Mouse (Mus musculus) forebrain, embryonic 16.5 days (tissue): ENCODE results near the gene Coro1a. TPM values are rescaled to one million over a fixed set of nuclear protein-coding genes. Genes with fewer than 3 reads are reported as not detected.
"Not testable (repeated sequence)": the region's sequence is repeated elsewhere in the genome, so short reads cannot be mapped to it uniquely, and the experiment has no call there.

Source experiments
- ATAC-seq: fragments of 200-750 bp; cut with Nextera tagmentation; 2 replicates; pipeline ENCODE4 v1.8.0; 2017; ENCODE audit warnings: mild to moderate bottlenecking, moderate library complexity
- H3K27ac ChIP-seq: fragments of 300-500 bp; sonication (generic); 2 replicates; pipeline ENCODE4 v1.5.1; 2014; ENCODE audit warnings: low read length, control low read depth
- H3K27me3 ChIP-seq: fragments of 300-500 bp; sonication (generic); replicated peaks from 2 replicates; pipeline ENCODE4 v1.6.1; 2014; ENCODE audit warnings: low read length; ENCODE audit not compliant: control insufficient read depth, insufficient read depth
- H3K36me3 ChIP-seq: fragments of 300-500 bp; sonication (generic); 2 replicates; pipeline ENCODE4 v1.6.1; 2014; ENCODE audit not compliant: control insufficient read depth, insufficient read depth
- H3K4me1 ChIP-seq: fragments of 300-500 bp; sonication (generic); replicated peaks from 2 replicates; pipeline ENCODE4 v1.6.1; 2014; ENCODE audit warnings: low read length; ENCODE audit not compliant: control insufficient read depth, insufficient read depth
- H3K4me2 ChIP-seq: fragments of 300-500 bp; sonication (generic); 2 replicates; pipeline ENCODE4 v1.6.1; 2014; ENCODE audit warnings: mild to moderate bottlenecking, low read length, control low read depth
- H3K4me3 ChIP-seq: fragments of 300-500 bp; sonication (generic); replicated peaks from 2 replicates; pipeline ENCODE4 v1.5.1; 2014; ENCODE audit warnings: mild to moderate bottlenecking, low read length, control low read depth
- H3K9ac ChIP-seq: fragments of 300-500 bp; sonication (generic); replicated peaks from 2 replicates; pipeline ENCODE4 v1.6.1; 2014; ENCODE audit warnings: low read depth, low read length, control low read depth
- H3K9me3 ChIP-seq: fragments of 300-500 bp; sonication (generic); 2 replicates; pipeline ENCODE4 v1.6.1; 2016; ENCODE audit warnings: low read length; ENCODE audit not compliant: control insufficient read depth
- WGBS: fragments of 180-500 bp; shearing (Covaris S2); extraction: QIAGEN DNeasy Blood & Tissue Kit; methylation state at CpG from one replicate; pipeline ENCODE4 v1.1.7; 2014; 5-methylcytosine and 5-hydroxymethylcytosine counted together
- polyA plus RNA-seq: library from polyadenylated mRNA; unstranded; fragments of >200 nt; fragmentation: Nextera tagmentation; extraction: Ambion mirVana; gene quantifications from 2 replicates; pipeline ENCODE4 v1.2.1, GENCODE M21; 2015

The Coro1a gene
- polyA plus RNA-seq, 1 experiment from 2014 or later, result 119 TPM

- H3K9me3 ChIP-seq, result no peaks in the 10 kb centered on the region
- H3K4me1 ChIP-seq, result peaks cover 24% of the 10 kb centered on the region
- H3K4me3 ChIP-seq, result peak overlapping the region; percentile 78
- peaks cover 12% of the 10 kb centered on the region for H3K36me3 ChIP-seq
- H3K27ac ChIP-seq, result peak overlapping the region; percentile 37; the same call in 1 of the 2 replicates
- H3K9ac ChIP-seq, result peak overlapping the region; percentile 85
- no peaks in the 10 kb centered on the region for H3K27me3 ChIP-seq
- WGBS, result 28% methylated on average over 10 of the region's 10 CpGs
- H3K4me2 ChIP-seq, result peak overlapping the region; percentile 64
- no peak for ATAC-seq
Measured at GRCm38 (mm10) chr7:126694441-126695051, 13.0 kb downstream of the Coro1a start.

- peak overlapping the region; percentile 16; the same call in 1 of the 2 replicates for H3K4me2 ChIP-seq
- H3K27ac ChIP-seq, result no peak overlapping the region
- H3K9ac ChIP-seq, result no peak overlapping the region
- no peaks in the 10 kb centered on the region for H3K27me3 ChIP-seq
- no peak for ATAC-seq
- peaks cover 8% of the 10 kb centered on the region; the same call in 1 of the 2 replicates for H3K36me3 ChIP-seq
- 85% methylated on average over 7 of the region's 7 CpGs for WGBS
- H3K9me3 ChIP-seq, result no peaks in the 10 kb centered on the region
- H3K4me1 ChIP-seq, result peaks cover 24% of the 10 kb centered on the region
- no peak overlapping the region for H3K4me3 ChIP-seq
Measured at GRCm38 (mm10) chr7:126693781-126694180, 13.8 kb downstream of the Coro1a start.

- H3K4me2 ChIP-seq, result no peak overlapping the region
- ATAC-seq, result no peak
- no peak overlapping the region for H3K4me3 ChIP-seq
- peaks cover 8% of the 10 kb centered on the region; the same call in 1 of the 2 replicates for H3K36me3 ChIP-seq
- no peaks in the 10 kb centered on the region for H3K9me3 ChIP-seq
- 28% methylated on average over 3 of the region's 3 CpGs for WGBS
- H3K4me1 ChIP-seq, result peaks cover 24% of the 10 kb centered on the region
- H3K9ac ChIP-seq, result no peak overlapping the region
- no peaks in the 10 kb centered on the region for H3K27me3 ChIP-seq
- H3K27ac ChIP-seq, result no peak overlapping the region
Measured at GRCm38 (mm10) chr7:126693256-126693655, 14.3 kb downstream of the Coro1a start.

GRCm38 (mm10) chr7:126692426-126692825 is 15.2 kb downstream of the Coro1a start:
- Histone ChIP-seq H3K36me3 (peaks cover 8% of the 10 kb centered on the region; the same call in 1 of the 2 replicates), H3K9me3 (no peaks in the 10 kb centered on the region), H3K27me3 (no peaks in the 10 kb centered on the region), H3K27ac (no peak overlapping the region), H3K9ac (no peak overlapping the region), H3K4me3 (no peak overlapping the region), H3K4me2 (no peak overlapping the region), H3K4me1 (peaks cover 24% of the 10 kb centered on the region)
- no peak for ATAC-seq
- 95% methylated on average over 26 of the region's 26 CpGs for WGBS

GRCm38 (mm10) chr7:126691676-126692075 is 15.9 kb downstream of the Coro1a start:
- Histone ChIP-seq H3K27ac (no peak overlapping the region), H3K4me2 (no peak overlapping the region), H3K9me3 (no peaks in the 10 kb centered on the region), H3K27me3 (no peaks in the 10 kb centered on the region), H3K4me3 (no peak overlapping the region), H3K36me3 (peaks cover 8% of the 10 kb centered on the region; the same call in 1 of the 2 replicates), H3K4me1 (peaks cover 16% of the 10 kb centered on the region), H3K9ac (no peak overlapping the region)
- ATAC-seq, result no peak
- WGBS, result 82% methylated on average over 5 of the region's 5 CpGs

- WGBS, result 87% methylated on average over 3 of the region's 3 CpGs
- no peaks in the 10 kb centered on the region for H3K27me3 ChIP-seq
- no peak for ATAC-seq
- no peak overlapping the region for H3K4me3 ChIP-seq
- no peak overlapping the region for H3K9ac ChIP-seq
- H3K4me1 ChIP-seq, result peaks cover 11% of the 10 kb centered on the region
- no peaks in the 10 kb centered on the region for H3K9me3 ChIP-seq
- H3K4me2 ChIP-seq, result no peak overlapping the region
- H3K36me3 ChIP-seq, result peaks cover 8% of the 10 kb centered on the region; the same call in 1 of the 2 replicates
- H3K27ac ChIP-seq, result no peak overlapping the region
Measured at GRCm38 (mm10) chr7:126690737-126691136, 16.9 kb downstream of the Coro1a start.

- Histone ChIP-seq H3K36me3 (peaks cover 8% of the 10 kb centered on the region; the same call in 1 of the 2 replicates), H3K27me3 (no peaks in the 10 kb centered on the region), H3K27ac (no peak overlapping the region), H3K9ac (no peak overlapping the region), H3K4me1 (peaks cover 4% of the 10 kb centered on the region), H3K4me2 (no peak overlapping the region), H3K4me3 (no peak overlapping the region), H3K9me3 (no peaks in the 10 kb centered on the region)
- ATAC-seq, result no peak
- WGBS, result 76% methylated on average over 3 of the region's 3 CpGs
Measured at GRCm38 (mm10) chr7:126689021-126689420, 18.6 kb downstream of the Coro1a start.

GRCm38 (mm10) chr7:126688156-126688555 is 19.4 kb downstream of the Coro1a start:
- 71% methylated on average over 4 of the region's 4 CpGs for WGBS

GRCm38 (mm10) chr7:126681221-126681620 is 26.4 kb downstream of the Coro1a start:
- H3K4me2 ChIP-seq, result no peak overlapping the region
- no peak for ATAC-seq
- H3K27me3 ChIP-seq, result no peaks in the 10 kb centered on the region
- H3K9ac ChIP-seq, result no peak overlapping the region
- no peaks in the 10 kb centered on the region for H3K9me3 ChIP-seq
- 91% methylated on average over 5 of the region's 5 CpGs for WGBS
- no peaks in the 10 kb centered on the region for H3K4me1 ChIP-seq
- no peak overlapping the region for H3K4me3 ChIP-seq
- no peak overlapping the region for H3K27ac ChIP-seq
- H3K36me3 ChIP-seq, result no peaks in the 10 kb centered on the region

More at GRCm38 (mm10) chr7:126688156-126688555, 19.4 kb downstream of the Coro1a start:
- not testable (repeated sequence) for H3K36me3 ChIP-seq, H3K9me3 ChIP-seq, H3K27me3 ChIP-seq, H3K27ac ChIP-seq, H3K9ac ChIP-seq, H3K4me1 ChIP-seq, H3K4me2 ChIP-seq, H3K4me3 ChIP-seq
- peak; percentile 33; the same call in 1 of the 2 replicates for ATAC-seq
